Mouse (Mus musculus): Measurements from ENCODE around the gene Entpd8. TPM values are rescaled to one million over a fixed set of nuclear protein-coding genes. Genes with fewer than 3 reads are reported as not detected.

Entpd8 gene
- polyA plus RNA-seq, 1 experiment from 2014 or later = not detected

- Histone ChIP-seq H3K36me3 (no peaks in the 10 kb centered on the region), H3K27ac (replicated peaks) (no peak within 1 kb of the TSS), H3K9me3 (replicated peaks) (no peaks in the 10 kb centered on the region), H3K4me2 (replicated peaks) (peak within 1 kb of the TSS; percentile 27), H3K27me3 (peaks cover 9% of the 10 kb centered on the region; the same call in 1 of the 2 replicates), H3K4me3 (replicated peaks) (peak within 1 kb of the TSS; percentile 9), H3K9ac (no peak within 1 kb of the TSS), H3K4me1 (0 out of 2 replicates have a peak, but pooled peaks cover 6% of the 10 kb centered on the region)
- WGBS = 41% methylated on average over 28 of the region's 28 CpGs
- peak; percentile 62; the same call in 1 of the 2 replicates for ATAC-seq (ENCODE audit: insufficient number of reproducible peaks, low FRiP score, low TSS enrichment, low read depth)
These were observed 15.2 kb downstream of the Entpd8 start, which contains the start of gene Noxa1 for GRCm38 (mm10) chr2:25095109-25095850. Noxa1 (minus strand) TSS chr2:25095149.

GRCm38 (mm10) chr2:25098005-25098615 lies 18.0 kb downstream of the Entpd8 start:
- WGBS = 63% methylated on average over 3 of the region's 3 CpGs
- Histone ChIP-seq H3K9ac (no peak overlapping the region), H3K4me2 (replicated peaks) (no peak overlapping the region), H3K27ac (replicated peaks) (no peak overlapping the region), H3K27me3 (peaks cover 5% of the 10 kb centered on the region; the same call in 1 of the 2 replicates), H3K36me3 (no peaks in the 10 kb centered on the region), H3K9me3 (replicated peaks) (no peaks in the 10 kb centered on the region), H3K4me3 (replicated peaks) (no peak overlapping the region), H3K4me1 (0 out of 2 replicates have a peak, but pooled peaks cover 6% of the 10 kb centered on the region)
- ATAC-seq (ENCODE audit: insufficient number of reproducible peaks, low FRiP score, low TSS enrichment, low read depth) = no peak

- Histone ChIP-seq H3K36me3 (no peaks in the 10 kb centered on the region), H3K27ac (replicated peaks) (no peak overlapping the region), H3K9me3 (replicated peaks) (no peaks in the 10 kb centered on the region), H3K9ac (no peak overlapping the region), H3K4me2 (replicated peaks) (no peak overlapping the region), H3K4me1 (0 out of 2 replicates have a peak, but pooled peaks cover 6% of the 10 kb centered on the region), H3K4me3 (replicated peaks) (no peak overlapping the region), H3K27me3 (peaks cover 4% of the 10 kb centered on the region; the same call in 1 of the 2 replicates)
- no peak for ATAC-seq (ENCODE audit: insufficient number of reproducible peaks, low FRiP score, low TSS enrichment, low read depth)
- 64% methylated on average over 5 of the region's 5 CpGs for WGBS
These were observed 18.9 kb downstream of the Entpd8 start for GRCm38 (mm10) chr2:25098956-25099355.

- H3K27ac ChIP-seq (replicated peaks) = no peak overlapping the region
- peaks cover 4% of the 10 kb centered on the region; the same call in 1 of the 2 replicates for H3K27me3 ChIP-seq
- no peaks in the 10 kb centered on the region for H3K36me3 ChIP-seq
- H3K4me3 ChIP-seq (replicated peaks) = no peak overlapping the region
- no peak for ATAC-seq (ENCODE audit: insufficient number of reproducible peaks, low FRiP score, low TSS enrichment, low read depth)
- 72% methylated on average over 3 of the region's 3 CpGs for WGBS
- no peak overlapping the region for H3K9ac ChIP-seq
- no peak overlapping the region for H3K4me2 ChIP-seq (replicated peaks)
- 0 out of 2 replicates have a peak, but pooled peaks cover 6% of the 10 kb centered on the region for H3K4me1 ChIP-seq
- H3K9me3 ChIP-seq (replicated peaks) = no peaks in the 10 kb centered on the region
These were observed 19.6 kb downstream of the Entpd8 start for GRCm38 (mm10) chr2:25099703-25100102.

GRCm38 (mm10) chr2:25104122-25104521 lies 24.0 kb downstream of the Entpd8 start:
- no peak for ATAC-seq (ENCODE audit: insufficient number of reproducible peaks, low FRiP score, low TSS enrichment, low read depth)
- Histone ChIP-seq H3K9me3 (replicated peaks) (no peaks in the 10 kb centered on the region), H3K9ac (no peak overlapping the region), H3K27ac (replicated peaks) (no peak overlapping the region), H3K27me3 (no peaks in the 10 kb centered on the region), H3K36me3 (no peaks in the 10 kb centered on the region), H3K4me3 (replicated peaks) (no peak overlapping the region), H3K4me2 (replicated peaks) (no peak overlapping the region), H3K4me1 (0 out of 2 replicates have a peak, but pooled peaks cover 4% of the 10 kb centered on the region)
- 91% methylated on average over 2 of the region's 2 CpGs for WGBS

- Histone ChIP-seq H3K9ac (no peak overlapping the region), H3K4me1 (0 out of 2 replicates have a peak, but pooled peaks cover 4% of the 10 kb centered on the region), H3K27ac (replicated peaks) (no peak overlapping the region), H3K36me3 (no peaks in the 10 kb centered on the region), H3K27me3 (no peaks in the 10 kb centered on the region), H3K4me2 (replicated peaks) (no peak overlapping the region), H3K9me3 (replicated peaks) (no peaks in the 10 kb centered on the region), H3K4me3 (replicated peaks) (no peak overlapping the region)
- 64% methylated on average over 3 of the region's 3 CpGs for WGBS
- no peak for ATAC-seq (ENCODE audit: insufficient number of reproducible peaks, low FRiP score, low TSS enrichment, low read depth)
These were observed 25.9 kb downstream of the Entpd8 start for GRCm38 (mm10) chr2:25106045-25106444.

GRCm38 (mm10) chr2:25109487-25109886 lies 29.4 kb downstream of the Entpd8 start:
- no peak overlapping the region for H3K4me2 ChIP-seq (replicated peaks)
- 0 out of 2 replicates have a peak, but pooled peaks cover 4% of the 10 kb centered on the region for H3K4me1 ChIP-seq
- H3K9me3 ChIP-seq (replicated peaks) = no peaks in the 10 kb centered on the region
- no peak overlapping the region for H3K9ac ChIP-seq
- no peaks in the 10 kb centered on the region for H3K36me3 ChIP-seq
- ATAC-seq (ENCODE audit: insufficient number of reproducible peaks, low FRiP score, low TSS enrichment, low read depth) = no peak; the same call in 1 of the 2 replicates
- no peaks in the 10 kb centered on the region for H3K27me3 ChIP-seq
- H3K27ac ChIP-seq (replicated peaks) = no peak overlapping the region
- H3K4me3 ChIP-seq (replicated peaks) = no peak overlapping the region

- Histone ChIP-seq H3K27ac (replicated peaks) (0 out of 2 replicates have a peak overlapping the region, but pooled peaks have one; percentile 1), H3K36me3 (no peaks in the 10 kb centered on the region), H3K9me3 (replicated peaks) (no peaks in the 10 kb centered on the region), H3K27me3 (no peaks in the 10 kb centered on the region), H3K4me3 (replicated peaks) (no peak overlapping the region), H3K4me1 (0 out of 2 replicates have a peak, but pooled peaks cover 4% of the 10 kb centered on the region), H3K4me2 (replicated peaks) (no peak overlapping the region), H3K9ac (no peak overlapping the region)
- ATAC-seq (ENCODE audit: insufficient number of reproducible peaks, low FRiP score, low TSS enrichment, low read depth) = no peak
These were observed 30.5 kb downstream of the Entpd8 start for GRCm38 (mm10) chr2:25110505-25111183.

- H3K4me2 ChIP-seq (replicated peaks) = no peak overlapping the region
- 66% methylated on average over 9 of the region's 9 CpGs for WGBS
- H3K27me3 ChIP-seq = no peaks in the 10 kb centered on the region
- no peaks in the 10 kb centered on the region for H3K36me3 ChIP-seq
- no peaks in the 10 kb centered on the region for H3K9me3 ChIP-seq (replicated peaks)
- no peak overlapping the region for H3K4me3 ChIP-seq (replicated peaks)
- ATAC-seq (ENCODE audit: insufficient number of reproducible peaks, low FRiP score, low TSS enrichment, low read depth) = no peak
- H3K4me1 ChIP-seq = 0 out of 2 replicates have a peak, but pooled peaks cover 1% of the 10 kb centered on the region
- 0 out of 2 replicates have a peak overlapping the region, but pooled peaks have one; percentile 7 for H3K27ac ChIP-seq (replicated peaks)
- H3K9ac ChIP-seq = no peak overlapping the region
These were observed 31.2 kb downstream of the Entpd8 start for GRCm38 (mm10) chr2:25111184-25111791.

GRCm38 (mm10) chr2:25114308-25114707 lies 34.2 kb downstream of the Entpd8 start:
- no peak overlapping the region for H3K9ac ChIP-seq
- no peak overlapping the region for H3K4me3 ChIP-seq (replicated peaks)
- no peak for ATAC-seq (ENCODE audit: insufficient number of reproducible peaks, low FRiP score, low TSS enrichment, low read depth)
- no peak overlapping the region for H3K4me2 ChIP-seq (replicated peaks)
- no peaks in the 10 kb centered on the region for H3K36me3 ChIP-seq
- H3K4me1 ChIP-seq = no peaks in the 10 kb centered on the region
- no peak overlapping the region for H3K27ac ChIP-seq (replicated peaks)
- no peaks in the 10 kb centered on the region for H3K27me3 ChIP-seq
- H3K9me3 ChIP-seq (replicated peaks) = no peaks in the 10 kb centered on the region
- WGBS = 74% methylated on average over 2 of the region's 2 CpGs

- Histone ChIP-seq H3K4me2 (replicated peaks) (no peak overlapping the region), H3K4me1 (no peaks in the 10 kb centered on the region), H3K27ac (replicated peaks) (no peak overlapping the region), H3K4me3 (replicated peaks) (no peak overlapping the region), H3K36me3 (no peaks in the 10 kb centered on the region), H3K9ac (no peak overlapping the region), H3K9me3 (replicated peaks) (no peaks in the 10 kb centered on the region), H3K27me3 (no peaks in the 10 kb centered on the region)
- no peak for ATAC-seq (ENCODE audit: insufficient number of reproducible peaks, low FRiP score, low TSS enrichment, low read depth)
- WGBS = 53% methylated on average over 2 of the region's 2 CpGs
These were observed 35.3 kb downstream of the Entpd8 start for GRCm38 (mm10) chr2:25115442-25115841.
